Mouse (Mus musculus) limb, embryonic 12.5 days (tissue): ENCODE data around the gene Depp1. TPM values are rescaled to one million over a fixed set of nuclear protein-coding genes. Genes with fewer than 3 reads are reported as not detected.

ENCODE experiments used
- ATAC-seq: fragments of 200-750 bp; cut with Nextera tagmentation; 2 replicates; pipeline ENCODE4 v1.8.0; 2017; ENCODE audit warnings: low read depth, moderate TSS enrichment; ENCODE audit not compliant: insufficient number of reproducible peaks, insufficient read depth, low FRiP score, low TSS enrichment
- H3K27ac ChIP-seq: fragments of 300-500 bp; sonication (generic); 2 replicates; pipeline ENCODE4 v1.5.1; 2016; ENCODE audit warnings: mild to moderate bottlenecking, moderate library complexity
- H3K27me3 ChIP-seq: fragments of 300-500 bp; sonication (generic); 2 replicates; pipeline ENCODE4 v1.6.1; 2016; ENCODE audit warnings: mild to moderate bottlenecking, moderate library complexity
- H3K36me3 ChIP-seq: fragments of 300-500 bp; sonication (generic); 2 replicates; pipeline ENCODE4 v1.6.1; 2016; ENCODE audit warnings: mild to moderate bottlenecking, moderate library complexity
- H3K4me1 ChIP-seq: fragments of 300-500 bp; sonication (generic); replicated peaks from 2 replicates; pipeline ENCODE4 v1.6.1; 2016
- H3K4me2 ChIP-seq: fragments of 300-500 bp; sonication (generic); 2 replicates; pipeline ENCODE4 v1.6.1; 2016; ENCODE audit warnings: mild to moderate bottlenecking, moderate library complexity
- H3K4me3 ChIP-seq: fragments of 300-500 bp; sonication (generic); replicated peaks from 2 replicates; pipeline ENCODE4 v1.5.1; 2016; ENCODE audit warnings: mild to moderate bottlenecking
- H3K9ac ChIP-seq: fragments of 300-500 bp; sonication (generic); replicated peaks from 2 replicates; pipeline ENCODE4 v1.6.1; 2016; ENCODE audit warnings: mild to moderate bottlenecking, moderate library complexity
- H3K9me3 ChIP-seq: fragments of 300-500 bp; sonication (generic); 2 replicates; pipeline ENCODE4 v1.6.1; 2016; ENCODE audit warnings: mild to moderate bottlenecking, moderate library complexity
- WGBS: fragments of 180-500 bp; shearing (Covaris S2); methylation state at CpG from one replicate; pipeline ENCODE4 v1.1.7; 2016; 5-methylcytosine and 5-hydroxymethylcytosine counted together
- microRNA-seq: library from miRNA; unstranded; fragments of <30 nt; microRNA quantifications from one replicate; pipeline ENCODE4, GENCODE M21; 2017
- polyA plus RNA-seq: library from polyadenylated mRNA; unstranded; fragments of >200 nt; fragmentation: Nextera tagmentation; extraction: Ambion mirVana; gene quantifications from 2 replicates; pipeline ENCODE4 v1.2.1, GENCODE M21; 2016

Gene Depp1
- polyA plus RNA-seq, 1 experiment from 2014 or later: 19.9 TPM

GRCm38 (mm10) chr6:116694346-116694745, 43.9 kb downstream of the Depp1 start:
- Histone ChIP-seq H3K4me3 (no peak overlapping the region), H3K4me2 (no peak overlapping the region), H3K36me3 (no peaks in the 10 kb centered on the region), H3K9me3 (no peaks in the 10 kb centered on the region), H3K4me1 (no peaks in the 10 kb centered on the region), H3K27me3 (no peaks in the 10 kb centered on the region), H3K27ac (no peak overlapping the region), H3K9ac (no peak overlapping the region)
- WGBS: 84% methylated on average over 3 of the region's 3 CpGs
- no peak for ATAC-seq

GRCm38 (mm10) chr6:116697413-116697812, 47.0 kb downstream of the Depp1 start:
- Histone ChIP-seq H3K4me1 (no peaks in the 10 kb centered on the region), H3K9ac (no peak overlapping the region), H3K27me3 (no peaks in the 10 kb centered on the region), H3K9me3 (no peaks in the 10 kb centered on the region), H3K4me2 (no peak overlapping the region), H3K27ac (no peak overlapping the region), H3K36me3 (no peaks in the 10 kb centered on the region), H3K4me3 (no peak overlapping the region)
- ATAC-seq: no peak
- WGBS: 59% methylated on average over 2 of the region's 2 CpGs

- no peak for ATAC-seq
- no peak overlapping the region for H3K4me3 ChIP-seq
- H3K9me3 ChIP-seq: no peaks in the 10 kb centered on the region
- no peaks in the 10 kb centered on the region for H3K36me3 ChIP-seq
- 91% methylated on average over 4 of the region's 4 CpGs for WGBS
- no peaks in the 10 kb centered on the region for H3K4me1 ChIP-seq
- H3K27ac ChIP-seq: no peak overlapping the region
- no peak overlapping the region for H3K4me2 ChIP-seq
- H3K27me3 ChIP-seq: no peaks in the 10 kb centered on the region
- H3K9ac ChIP-seq: no peak overlapping the region
These were observed 47.6 kb downstream of the Depp1 start for GRCm38 (mm10) chr6:116697896-116698425.

- no peaks in the 10 kb centered on the region for H3K4me1 ChIP-seq
- H3K4me2 ChIP-seq: no peak overlapping the region
- no peaks in the 10 kb centered on the region for H3K9me3 ChIP-seq
- no peak overlapping the region for H3K27ac ChIP-seq
- no peaks in the 10 kb centered on the region for H3K27me3 ChIP-seq
- no peak overlapping the region for H3K9ac ChIP-seq
- H3K4me3 ChIP-seq: no peak overlapping the region
- ATAC-seq: no peak
- no peaks in the 10 kb centered on the region for H3K36me3 ChIP-seq
These were observed 50.4 kb downstream of the Depp1 start for GRCm38 (mm10) chr6:116700821-116701220.

Small RNAs within 50 kb of the gene (microRNA-seq; reads per million reads assigned to microRNA genes)
- not detected for gene Mir7043

Other genes with a start within 250 kb of the Depp1 start
- 0.59 and 0.82 TPM in 2 replicates for gene Alox5, start 189.4 kb upstream of the Depp1 start, polyA plus RNA-seq
- gene Olfr211, start 161.5 kb upstream of the Depp1 start, polyA plus RNA-seq: not detected in 2 replicates
- not detected in 2 replicates for gene Olfr212, start 144.1 kb upstream of the Depp1 start, polyA plus RNA-seq
- gene Olfr213, start 112.2 kb upstream of the Depp1 start, polyA plus RNA-seq: not detected in 2 replicates
- gene Gm5580, start 99.5 kb upstream of the Depp1 start, polyA plus RNA-seq: 0.29 and 0.37 TPM in 2 replicates
- not detected in 2 replicates for gene Olfr214, start 96.4 kb upstream of the Depp1 start, polyA plus RNA-seq
- gene Olfr215, start 66.4 kb upstream of the Depp1 start, polyA plus RNA-seq: not detected in 2 replicates
- gene Zfp422, start 21.6 kb upstream of the Depp1 start, polyA plus RNA-seq: 262 and 269 TPM in 2 replicates
- 6.2 and 6.5 TPM in 2 replicates for gene Rassf4, start 23.3 kb downstream of the Depp1 start, polyA plus RNA-seq
- gene Tmem72, start 66.3 kb downstream of the Depp1 start, polyA plus RNA-seq: 0.06 TPM in 2 replicates